Mouse (Mus musculus) kidney, embryonic 16.5 days (tissue): ENCODE measurements around the gene Scyl2. TPM values are rescaled to one million over a fixed set of nuclear protein-coding genes. Genes with fewer than 3 reads are reported as not detected.

Source experiments
- ATAC-seq: fragments of 200-750 bp; cut with Nextera tagmentation; 2 replicates; pipeline ENCODE4 v1.8.0; 2017; ENCODE audit warnings: moderate TSS enrichment; ENCODE audit not compliant: low FRiP score, low TSS enrichment
- H3K27ac ChIP-seq: fragments of 300-500 bp; sonication (generic); 2 replicates; pipeline ENCODE4 v1.5.1; 2014; ENCODE audit warnings: low read length
- H3K27me3 ChIP-seq: fragments of 300-500 bp; sonication (generic); 2 replicates; pipeline ENCODE4 v1.6.1; 2014; ENCODE audit warnings: low read length, control low read depth, mixed read lengths; ENCODE audit not compliant: insufficient read depth
- H3K36me3 ChIP-seq: fragments of 300-500 bp; sonication (generic); 2 replicates; pipeline ENCODE4 v1.6.1; 2014; ENCODE audit warnings: low read length, control low read depth, mixed read lengths; ENCODE audit not compliant: insufficient read depth
- H3K4me1 ChIP-seq: fragments of 300-500 bp; sonication (generic); 2 replicates; pipeline ENCODE4 v1.6.1; 2014; ENCODE audit warnings: low read length, control low read depth, mixed read lengths; ENCODE audit not compliant: insufficient read depth
- H3K4me2 ChIP-seq: fragments of 300-500 bp; sonication (generic); replicated peaks from 2 replicates; pipeline ENCODE4 v1.6.1; 2014; ENCODE audit warnings: low read depth, low read length
- H3K4me3 ChIP-seq: fragments of 300-500 bp; sonication (generic); 2 replicates; pipeline ENCODE4 v1.5.1; 2014; ENCODE audit warnings: mild to moderate bottlenecking, low read length
- H3K9ac ChIP-seq: fragments of 300-500 bp; sonication (generic); replicated peaks from 2 replicates; pipeline ENCODE4 v1.6.1; 2014; ENCODE audit warnings: low read length
- H3K9me3 ChIP-seq: fragments of 300-500 bp; sonication (generic); 2 replicates; pipeline ENCODE4 v1.6.1; 2016; ENCODE audit warnings: low read length, control low read depth
- WGBS: fragments of 180-500 bp; shearing (Covaris S2); extraction: QIAGEN DNeasy Blood & Tissue Kit; methylation state at CpG from one replicate; pipeline ENCODE4 v1.1.7; 2014; 5-methylcytosine and 5-hydroxymethylcytosine counted together
- polyA plus RNA-seq: library from polyadenylated mRNA; unstranded; fragments of >200 nt; fragmentation: Nextera tagmentation; extraction: Ambion mirVana; gene quantifications from 2 replicates; pipeline ENCODE4 v1.2.1, GENCODE M21; 2015

Scyl2 gene
- polyA plus RNA-seq, 1 experiment from 2014 or later = 7.6 TPM

GRCm38 (mm10) chr10:89626714-89627113 is 59.4 kb downstream of the Scyl2 start:
- Histone ChIP-seq H3K27ac (no peak overlapping the region), H3K9ac (no peak overlapping the region), H3K36me3 (no peaks in the 10 kb centered on the region), H3K4me2 (no peak overlapping the region), H3K4me3 (no peak overlapping the region), H3K4me1 (no peaks in the 10 kb centered on the region), H3K9me3 (no peaks in the 10 kb centered on the region), H3K27me3 (no peaks in the 10 kb centered on the region)
- 87% methylated on average over 2 of the region's 2 CpGs for WGBS
- no peak for ATAC-seq

GRCm38 (mm10) chr10:89624196-89624595 is 61.9 kb downstream of the Scyl2 start:
- H3K4me3 ChIP-seq = no peak overlapping the region
- no peak for ATAC-seq
- no peaks in the 10 kb centered on the region for H3K9me3 ChIP-seq
- H3K9ac ChIP-seq = no peak overlapping the region
- H3K36me3 ChIP-seq = no peaks in the 10 kb centered on the region
- H3K4me1 ChIP-seq = no peaks in the 10 kb centered on the region
- WGBS = 60% methylated on average over 2 of the region's 2 CpGs
- no peak overlapping the region for H3K27ac ChIP-seq
- no peaks in the 10 kb centered on the region for H3K27me3 ChIP-seq
- H3K4me2 ChIP-seq = no peak overlapping the region

GRCm38 (mm10) chr10:89621129-89621528 is 65.0 kb downstream of the Scyl2 start, which contains the start of gene Slc17a8:
Gene Slc17a8, minus strand, starts transcription at chr10:89621253.
- H3K9ac ChIP-seq = no peak within 1 kb of the TSS
- no peaks in the 10 kb centered on the region for H3K27me3 ChIP-seq
- no peaks in the 10 kb centered on the region for H3K9me3 ChIP-seq
- no peaks in the 10 kb centered on the region for H3K36me3 ChIP-seq
- H3K4me3 ChIP-seq = no peak within 1 kb of the TSS
- H3K4me1 ChIP-seq = no peaks in the 10 kb centered on the region
- H3K27ac ChIP-seq = no peak within 1 kb of the TSS
- WGBS = 33% methylated on average over 7 of the region's 7 CpGs
- ATAC-seq = no peak
- no peak within 1 kb of the TSS for H3K4me2 ChIP-seq

GRCm38 (mm10) chr10:89599311-89599710 is 86.8 kb downstream of the Scyl2 start:
- H3K4me1 ChIP-seq = no peaks in the 10 kb centered on the region
- no peaks in the 10 kb centered on the region for H3K9me3 ChIP-seq
- no peak overlapping the region for H3K27ac ChIP-seq
- H3K27me3 ChIP-seq = no peaks in the 10 kb centered on the region
- WGBS = 73% methylated on average over 5 of the region's 5 CpGs
- no peaks in the 10 kb centered on the region for H3K36me3 ChIP-seq
- H3K4me2 ChIP-seq = no peak overlapping the region
- no peak overlapping the region for H3K4me3 ChIP-seq
- H3K9ac ChIP-seq = no peak overlapping the region
- ATAC-seq = no peak

- ATAC-seq = no peak
- Histone ChIP-seq H3K9ac (no peak overlapping the region), H3K4me1 (no peaks in the 10 kb centered on the region), H3K36me3 (no peaks in the 10 kb centered on the region), H3K27ac (no peak overlapping the region), H3K27me3 (no peaks in the 10 kb centered on the region), H3K9me3 (no peaks in the 10 kb centered on the region), H3K4me3 (no peak overlapping the region), H3K4me2 (no peak overlapping the region)
- 79% methylated on average over 4 of the region's 4 CpGs for WGBS
Observed at GRCm38 (mm10) chr10:89597275-89597674, 88.8 kb downstream of the Scyl2 start.

- whole genome bisulfite sequencing = 82% methylated on average over 5 of the region's 5 CpGs
- no peaks in the 10 kb centered on the region for H3K4me1 ChIP-seq
- H3K4me3 ChIP-seq = no peak overlapping the region
- no peaks in the 10 kb centered on the region for H3K36me3 ChIP-seq
- no peak overlapping the region for H3K4me2 ChIP-seq
- no peak for ATAC-seq
- no peaks in the 10 kb centered on the region for H3K9me3 ChIP-seq
- H3K9ac ChIP-seq = no peak overlapping the region
- H3K27me3 ChIP-seq = no peaks in the 10 kb centered on the region
- no peak overlapping the region for H3K27ac ChIP-seq
Observed at GRCm38 (mm10) chr10:89595935-89596334, 90.2 kb downstream of the Scyl2 start.

GRCm38 (mm10) chr10:89595514-89595913 is 90.6 kb downstream of the Scyl2 start:
- Histone ChIP-seq H3K4me1 (no peaks in the 10 kb centered on the region), H3K27ac (no peak overlapping the region), H3K4me2 (no peak overlapping the region), H3K4me3 (no peak overlapping the region), H3K36me3 (no peaks in the 10 kb centered on the region), H3K27me3 (no peaks in the 10 kb centered on the region), H3K9ac (no peak overlapping the region), H3K9me3 (no peaks in the 10 kb centered on the region)
- WGBS = 83% methylated on average over 1 of the region's 1 CpGs
- ATAC-seq = no peak

- no peak overlapping the region for H3K4me2 ChIP-seq
- no peak for ATAC-seq
Observed at GRCm38 (mm10) chr10:89594309-89594708, 91.8 kb downstream of the Scyl2 start.

GRCm38 (mm10) chr10:89592797-89593196 is 93.3 kb downstream of the Scyl2 start:
- Histone ChIP-seq H3K27ac (no peak overlapping the region), H3K4me2 (no peak overlapping the region), H3K36me3 (no peaks in the 10 kb centered on the region), H3K4me3 (no peak overlapping the region), H3K9me3 (no peaks in the 10 kb centered on the region), H3K4me1 (no peaks in the 10 kb centered on the region), H3K27me3 (no peaks in the 10 kb centered on the region), H3K9ac (no peak overlapping the region)
- ATAC-seq = no peak
- WGBS = 71% methylated on average over 4 of the region's 4 CpGs

More at GRCm38 (mm10) chr10:89594309-89594708, 91.8 kb downstream of the Scyl2 start:
- no peak overlapping the region for H3K9ac ChIP-seq
- no peak overlapping the region for H3K27ac ChIP-seq
- no peaks in the 10 kb centered on the region for H3K27me3 ChIP-seq
- no peak overlapping the region for H3K4me3 ChIP-seq
- no peaks in the 10 kb centered on the region for H3K9me3 ChIP-seq
- no peaks in the 10 kb centered on the region for H3K36me3 ChIP-seq
- 87% methylated on average over 4 of the region's 4 CpGs for WGBS
- no peaks in the 10 kb centered on the region for H3K4me1 ChIP-seq

- Histone ChIP-seq H3K4me1 (no peaks in the 10 kb centered on the region), H3K4me2 (no peak overlapping the region), H3K36me3 (no peaks in the 10 kb centered on the region), H3K9me3 (no peaks in the 10 kb centered on the region), H3K9ac (no peak overlapping the region), H3K27me3 (no peaks in the 10 kb centered on the region), H3K4me3 (no peak overlapping the region), H3K27ac (no peak overlapping the region)
- WGBS = 88% methylated on average over 1 of the region's 1 CpGs
- no peak for ATAC-seq
Observed at GRCm38 (mm10) chr10:89589877-89590276, 96.2 kb downstream of the Scyl2 start.
